Mouse (Mus musculus) liver, embryonic 14.5 days (tissue): Measurements from ENCODE around the gene Rps16.

ENCODE experiments used
- CTCF ChIP-seq: IDR thresholded peaks from 2 replicates; pipeline ENCODE4 v1.5.1; 2016; ENCODE audit warnings: antibody characterized with exemption, low read depth, control low read depth
- EP300 ChIP-seq: IDR thresholded peaks from 2 replicates; pipeline ENCODE4 v1.6.1; 2016; ENCODE audit warnings: antibody characterized with exemption, low read depth

- TF ChIP-seq EP300 (no peak), CTCF (no peak)
These were observed 11.3 kb downstream of the Rps16 start for GRCm38 (mm10) chr7:28361647-28362341.
